Mouse (Mus musculus): ENCODE measurements around the gene Aamp. TPM values are rescaled to one million over a fixed set of nuclear protein-coding genes. Genes with fewer than 3 reads are reported as not detected.

Aamp gene
- polyA plus RNA-seq (2017; shearing (Covaris generic)): 276 TPM

GRCm38 (mm10) chr1:74284543-74285160 is at the start of gene Aamp, which contains the start of gene Pnkd:
TSS of gene Aamp (minus strand) at chr1:74284738.
TSS of gene Pnkd (plus strand) at chr1:74284930.

GRCm38 (mm10) chr1:74305522-74305921 is 21.0 kb upstream of the Aamp start, which contains the start of gene Tmbim1:
TSS of gene Tmbim1 (minus strand) at chr1:74305622.

GRCm38 (mm10) chr1:74278538-74278937 is 6.0 kb downstream of the Aamp start, which contains the start of gene Gpbar1:
TSS of gene Gpbar1 (plus strand) at chr1:74278550.

GRCm38 (mm10) chr1:74235938-74236589 is 48.5 kb downstream of the Aamp start, which contains the start of gene Arpc2:
TSS of gene Arpc2 (plus strand) at chr1:74236084.

Other genes starting within 250 kb of the Aamp start
- 46.6 TPM for gene Tns1, start 160.3 kb downstream of the Aamp start, polyA plus RNA-seq (2017; shearing (Covaris generic))
- gene Rufy4, start 159.2 kb downstream of the Aamp start, polyA plus RNA-seq (2017; shearing (Covaris generic)): not detected
- gene Cxcr2, start 130.7 kb downstream of the Aamp start, polyA plus RNA-seq (2017; shearing (Covaris generic)): not detected
- gene Cxcr1, start 90.1 kb downstream of the Aamp start, polyA plus RNA-seq (2017; shearing (Covaris generic)): not detected
- gene Arpc2, start 48.7 kb downstream of the Aamp start, polyA plus RNA-seq (2017; shearing (Covaris generic)): 1,008 TPM
- 0.37 TPM for gene Gpbar1, start 6.2 kb downstream of the Aamp start, polyA plus RNA-seq (2017; shearing (Covaris generic))
- 91.4 TPM for gene Pnkd, start 192 bp upstream of the Aamp start, polyA plus RNA-seq (2017; shearing (Covaris generic))
- 35.4 TPM for gene Tmbim1, start 20.9 kb upstream of the Aamp start, polyA plus RNA-seq (2017; shearing (Covaris generic))
- gene Catip, start 77.4 kb upstream of the Aamp start, polyA plus RNA-seq (2017; shearing (Covaris generic)): not detected
- gene Slc11a1, start 90.5 kb upstream of the Aamp start, polyA plus RNA-seq (2017; shearing (Covaris generic)): 5.1 TPM
- 6.2 TPM for gene Ctdsp1, start 106.8 kb upstream of the Aamp start, polyA plus RNA-seq (2017; shearing (Covaris generic))
- 0.22 TPM for gene Vil1, start 124.6 kb upstream of the Aamp start, polyA plus RNA-seq (2017; shearing (Covaris generic))
- gene Cnot9, start 221.3 kb upstream of the Aamp start, polyA plus RNA-seq (2017; shearing (Covaris generic)): 38.5 TPM